Mouse (Mus musculus): Measurements from ENCODE around the gene Asb18.

The Asb18 gene

DNA sequence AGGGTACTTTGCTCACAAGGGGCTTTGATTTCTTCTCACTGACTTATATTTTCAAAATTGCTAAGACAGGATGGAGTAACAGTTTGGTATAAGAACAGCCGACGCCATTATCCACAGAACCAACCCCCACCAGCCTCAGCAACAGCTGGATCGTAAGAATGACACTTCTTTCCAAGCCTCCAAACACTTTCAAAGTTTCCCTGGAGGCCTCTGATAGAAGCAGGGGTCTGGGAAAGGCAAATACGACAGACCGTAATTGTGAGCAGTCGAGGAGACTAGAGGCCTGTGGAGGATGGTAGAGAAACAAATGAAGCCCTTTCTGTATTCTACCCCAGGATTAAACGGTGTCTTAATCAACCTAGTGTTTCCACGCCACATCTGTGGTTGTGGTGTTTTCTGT, 42.6 kb downstream of the Asb18 start:
- DNase-seq (ENCODE audit: low spot score in 2 of 2): no peak

GRCm38 (mm10) chr1:89969714-89970110, 44.8 kb downstream of the Asb18 start:
- no peak for DNase-seq (ENCODE audit: low spot score in 2 of 2)

- DNase-seq (ENCODE audit: low spot score in 2 of 2): no peak
Measured at GRCm38 (mm10) chr1:89969072-89969713, 45.3 kb downstream of the Asb18 start.

- peak in 1 of 2 experiments; percentile 29 for DNase-seq (ENCODE audit: low spot score in 2 of 2)
Measured at GRCm38 (mm10) chr1:89968111-89968851, 46.2 kb downstream of the Asb18 start.

- DNase-seq (ENCODE audit: low spot score in 2 of 2): no peak
Measured at GRCm38 (mm10) chr1:89967585-89967984, 46.9 kb downstream of the Asb18 start.

GRCm38 (mm10) chr1:89964426-89964825, 50.0 kb downstream of the Asb18 start:
- no peak for DNase-seq (ENCODE audit: low spot score in 2 of 2)

DNA sequence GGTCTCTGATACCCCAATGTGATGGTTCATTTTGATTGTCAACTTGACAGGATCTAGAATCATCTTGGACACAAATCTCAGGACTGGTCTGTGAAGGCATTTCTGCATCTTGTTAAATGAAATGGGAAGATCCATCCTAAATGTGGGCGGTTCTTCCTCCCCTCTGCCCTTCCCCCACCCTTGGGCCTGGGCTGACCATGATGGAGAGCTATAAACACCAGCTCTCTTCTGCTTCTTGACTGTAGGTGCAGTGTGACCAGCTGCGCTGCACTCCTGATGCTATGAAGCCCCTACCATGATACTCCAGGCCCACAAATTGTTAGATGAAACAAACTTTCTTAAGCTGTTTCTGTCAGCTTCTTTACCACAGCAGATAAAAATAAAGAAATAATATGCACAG, 51.2 kb downstream of the Asb18 start:
- DNase-seq (ENCODE audit: low spot score in 2 of 2): no peak

- DNase-seq (ENCODE audit: low spot score in 2 of 2): no peak
Measured at GRCm38 (mm10) chr1:89962092-89962491, 52.4 kb downstream of the Asb18 start.

DNA sequence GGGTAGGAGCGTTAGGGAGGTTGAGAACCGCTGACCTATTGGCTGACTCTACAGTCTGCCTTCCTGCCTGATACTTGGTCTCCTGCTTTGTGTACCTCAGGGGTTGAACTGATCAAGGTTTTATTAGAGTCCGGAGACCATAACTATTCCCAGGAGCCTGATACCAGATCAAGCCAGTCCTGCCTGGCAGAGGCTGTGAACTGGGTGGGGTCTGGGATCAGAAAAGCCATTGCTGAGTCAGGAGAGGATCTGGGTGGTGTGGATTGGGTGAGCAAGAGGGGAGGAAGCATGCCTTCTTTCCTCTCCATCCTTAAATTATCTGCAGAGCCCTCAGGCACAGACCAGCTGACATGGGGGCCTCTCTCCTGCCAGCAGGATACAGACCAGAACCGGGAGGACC, 55.1 kb downstream of the Asb18 start:
- no peak for DNase-seq (ENCODE audit: low spot score in 2 of 2)

- DNase-seq (ENCODE audit: low spot score in 2 of 2): peak in 1 of 2 experiments; percentile 71
Measured at GRCm38 (mm10) chr1:89943202-89943601, 71.3 kb downstream of the Asb18 start.

DNA sequence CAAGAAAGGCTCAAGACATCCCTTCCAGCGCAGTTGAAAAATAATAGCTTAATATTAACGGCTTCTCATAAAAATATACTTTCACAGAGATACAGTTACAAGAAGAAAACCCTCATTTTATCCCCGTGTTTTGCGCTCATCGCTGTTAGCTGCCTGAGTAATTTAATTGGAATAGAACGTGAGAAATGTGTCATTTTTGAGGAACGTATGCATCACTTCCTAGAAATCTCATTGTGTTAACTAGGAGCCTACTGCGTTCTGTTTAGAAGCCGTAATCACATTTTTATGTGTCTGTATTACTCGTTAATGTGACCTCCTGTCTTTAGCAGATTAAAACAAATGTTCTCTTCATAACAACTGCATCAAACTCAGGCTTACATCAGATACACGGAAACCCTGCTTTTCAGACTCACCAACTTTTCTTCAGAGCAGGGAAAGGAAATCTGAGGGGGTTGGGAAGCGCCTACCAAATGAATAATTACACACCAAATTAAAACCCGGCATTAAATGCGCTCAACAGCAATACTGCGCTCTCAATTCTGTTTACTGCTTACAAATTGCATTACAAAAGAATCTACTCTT, 72.0 kb downstream of the Asb18 start:
- no peak for DNase-seq (ENCODE audit: low spot score in 2 of 2)

DNA sequence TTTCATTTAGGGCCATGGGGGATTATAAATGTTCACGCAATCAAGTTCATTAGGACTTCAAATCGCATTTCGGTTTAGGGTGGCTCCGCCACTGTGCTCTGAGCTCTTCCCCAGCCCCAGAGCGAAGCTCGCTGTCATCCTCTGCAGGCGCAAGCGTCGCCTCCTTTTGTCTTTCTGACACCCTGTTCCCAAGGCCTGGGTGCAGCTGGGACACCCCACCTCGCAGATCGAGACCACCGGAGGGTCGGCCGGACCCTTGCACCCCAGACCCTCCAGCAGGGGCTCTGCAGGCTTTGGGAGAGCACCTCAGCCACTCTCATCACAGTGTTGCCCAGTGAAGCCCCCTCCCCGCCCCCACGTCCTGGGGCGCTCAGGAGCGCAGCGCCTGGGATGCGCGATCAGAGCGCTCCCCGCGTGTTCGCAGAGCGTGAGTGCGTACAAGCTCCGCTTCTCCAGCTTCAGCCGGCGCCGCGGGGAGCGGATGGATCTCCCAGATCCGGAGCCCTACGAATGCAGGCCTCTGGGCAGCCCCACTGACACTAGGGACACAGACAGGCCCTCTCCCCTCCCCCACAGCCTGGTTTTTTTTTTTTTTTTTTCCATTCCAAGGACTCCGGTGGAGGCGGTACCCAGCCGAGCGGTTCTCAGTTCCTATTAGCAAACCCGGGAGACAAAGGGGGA, 72.6 kb downstream of the Asb18 start:
- DNase-seq (ENCODE audit: low spot score in 2 of 2): no peak

GRCm38 (mm10) chr1:89940961-89941524, 73.4 kb downstream of the Asb18 start:
- DNase-seq (ENCODE audit: low spot score in 2 of 2): no peak

DNA sequence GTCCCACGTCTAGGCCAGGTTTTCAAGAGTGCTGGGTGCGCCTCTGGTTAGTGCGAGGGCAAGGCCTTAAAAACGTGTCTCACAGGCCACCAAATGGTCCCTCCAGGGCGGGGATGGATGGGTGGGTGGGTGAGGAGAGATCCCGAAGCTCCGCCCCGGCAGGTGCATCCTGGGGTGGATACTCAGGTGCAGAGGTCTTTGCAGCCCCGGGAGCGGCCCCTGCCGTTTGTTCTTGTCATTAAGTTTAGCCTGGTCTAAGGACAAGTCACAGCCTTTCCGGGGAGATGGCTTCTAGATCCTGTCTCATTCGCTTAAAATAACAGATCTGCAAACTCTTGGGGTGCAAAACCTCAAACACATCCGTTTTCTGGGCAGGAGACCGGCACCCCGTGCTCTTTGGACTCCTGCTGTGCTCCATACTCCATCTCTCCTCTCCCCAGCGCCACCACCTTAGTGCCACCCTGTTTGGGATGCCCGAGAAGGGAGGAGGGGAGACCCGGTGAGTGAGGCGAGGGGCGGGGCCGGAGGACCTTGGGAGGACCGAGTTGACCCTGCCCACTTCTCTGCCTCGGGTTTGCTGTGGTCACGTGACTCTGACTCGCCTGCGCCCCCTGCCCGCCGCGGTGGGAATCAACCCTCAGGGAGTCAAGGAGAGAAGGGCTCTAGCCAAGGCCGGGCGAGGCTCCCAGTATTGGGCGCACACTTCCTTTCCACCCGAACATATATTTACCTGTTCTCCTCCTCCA, 74.3 kb downstream of the Asb18 start:
- DNase-seq (ENCODE audit: low spot score in 2 of 2): no peak

GRCm38 (mm10) chr1:89939596-89939960, 74.9 kb downstream of the Asb18 start:
- DNase-seq (ENCODE audit: low spot score in 2 of 2): no peak

- DNase-seq (ENCODE audit: low spot score in 2 of 2): no peak
Measured at GRCm38 (mm10) chr1:89938884-89939595, 75.4 kb downstream of the Asb18 start.

DNA sequence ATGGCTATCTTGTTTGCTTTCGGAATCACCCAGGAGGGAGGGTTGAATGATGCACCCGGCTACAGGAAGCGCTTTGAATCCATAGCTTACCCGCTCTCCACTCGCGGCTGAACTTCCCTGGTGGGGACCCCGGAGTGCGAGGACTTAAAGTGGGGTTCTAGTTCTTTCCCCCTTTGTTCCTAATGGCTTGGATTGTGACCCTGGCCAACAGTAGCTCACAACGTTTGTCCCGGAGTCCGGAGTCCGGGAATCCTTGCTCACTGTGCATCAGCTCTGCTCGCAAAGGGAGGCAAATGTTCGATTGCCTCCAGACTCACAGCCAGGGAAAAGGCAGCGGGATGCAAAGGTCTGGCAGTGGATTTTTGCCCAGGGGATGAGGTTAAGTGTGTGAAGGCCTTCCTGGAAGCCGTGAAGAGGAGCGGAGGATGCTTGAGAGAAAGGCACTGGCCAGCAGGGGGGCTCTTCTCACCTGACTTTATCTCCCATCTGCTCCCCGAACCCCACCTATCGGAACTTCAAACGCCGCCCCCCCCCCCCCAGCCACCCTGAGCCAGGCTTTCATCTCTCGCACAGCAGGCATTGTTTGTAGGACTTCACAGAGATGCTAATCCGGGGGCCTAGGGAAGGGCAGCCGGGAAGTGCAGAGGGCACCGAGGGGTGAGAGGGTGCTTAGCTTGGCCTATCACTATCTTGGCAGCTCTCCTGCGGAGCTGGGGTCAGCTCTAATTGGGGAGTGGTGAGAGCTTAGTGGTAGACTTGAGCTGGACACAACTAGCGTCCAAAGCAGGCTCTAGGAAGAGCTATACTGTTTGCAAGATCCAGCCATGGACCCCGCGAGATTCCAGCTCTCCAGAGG, 78.7 kb downstream of the Asb18 start:
- DNase-seq (ENCODE audit: low spot score in 2 of 2): no peak

GRCm38 (mm10) chr1:89934316-89935260, 79.9 kb downstream of the Asb18 start:
- DNase-seq (ENCODE audit: low spot score in 2 of 2): no peak

DNA sequence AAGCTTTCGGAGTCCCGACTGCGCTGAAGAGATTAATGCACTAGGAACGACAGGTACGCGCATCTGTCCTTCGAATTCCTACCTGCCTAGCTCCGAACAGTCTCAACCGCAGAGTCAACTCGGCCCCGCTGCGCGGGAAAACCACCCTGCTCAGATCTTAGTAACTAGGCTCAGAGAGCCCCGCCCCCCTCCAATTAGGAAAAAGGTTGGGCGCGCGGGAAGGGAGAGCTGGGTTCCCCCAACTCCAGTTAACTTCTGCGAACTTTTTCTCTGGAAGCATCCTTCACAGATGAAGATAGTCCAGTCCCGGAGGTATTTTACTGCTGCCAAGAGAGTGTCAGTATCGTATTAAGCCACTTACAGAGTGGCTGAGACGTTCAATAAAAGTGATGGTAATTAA, 80.7 kb downstream of the Asb18 start:
- DNase-seq (ENCODE audit: low spot score in 2 of 2): no peak

All from left cerebral cortex, adult 9 months (tissue).